Mouse (Mus musculus) liver, embryonic 12.5 days (tissue): ENCODE results near the gene Gsdma3. TPM values are rescaled to one million over a fixed set of nuclear protein-coding genes. Genes with fewer than 3 reads are reported as not detected.

Experiments used
- ATAC-seq: fragments of 200-750 bp; cut with Nextera tagmentation; 2 replicates; pipeline ENCODE4 v1.8.0; 2017; ENCODE audit warnings: moderate number of reproducible peaks, mild to moderate bottlenecking, moderate library complexity
- H3K27ac ChIP-seq: fragments of 300-500 bp; sonication (generic); 2 replicates; pipeline ENCODE4 v1.5.1; 2016; ENCODE audit warnings: mild to moderate bottlenecking
- H3K27me3 ChIP-seq: fragments of 300-500 bp; sonication (generic); replicated peaks from 2 replicates; pipeline ENCODE4 v1.6.1; 2016; ENCODE audit warnings: mild to moderate bottlenecking, moderate library complexity
- H3K36me3 ChIP-seq: fragments of 300-500 bp; sonication (generic); 2 replicates; pipeline ENCODE4 v1.6.1; 2016; ENCODE audit warnings: mild to moderate bottlenecking, moderate library complexity
- H3K4me1 ChIP-seq: fragments of 300-500 bp; sonication (generic); 2 replicates; pipeline ENCODE4 v1.6.1; 2016
- H3K4me2 ChIP-seq: fragments of 300-500 bp; sonication (generic); 2 replicates; pipeline ENCODE4 v1.6.1; 2016; ENCODE audit warnings: mild to moderate bottlenecking, moderate library complexity
- H3K4me3 ChIP-seq: fragments of 300-500 bp; sonication (generic); 2 replicates; pipeline ENCODE4 v1.5.1; 2016; ENCODE audit warnings: mild to moderate bottlenecking, moderate library complexity
- H3K9ac ChIP-seq: fragments of 300-500 bp; sonication (generic); 2 replicates; pipeline ENCODE4 v1.6.1; 2016; ENCODE audit warnings: mild to moderate bottlenecking, moderate library complexity
- H3K9me3 ChIP-seq: fragments of 300-500 bp; sonication (generic); replicated peaks from 2 replicates; pipeline ENCODE4 v1.6.1; 2016; ENCODE audit warnings: mild to moderate bottlenecking, moderate library complexity
- WGBS: fragments of 180-500 bp; shearing (Covaris S2); methylation state at CpG from one replicate; pipeline ENCODE4 v1.1.7; 2016; ENCODE audit not compliant: insufficient replicate concordance; 5-methylcytosine and 5-hydroxymethylcytosine counted together
- polyA plus RNA-seq: library from polyadenylated mRNA; unstranded; fragments of >200 nt; fragmentation: Nextera tagmentation; extraction: Ambion mirVana; gene quantifications from 2 replicates; pipeline ENCODE4 v1.2.1, GENCODE M21; 2016

Gsdma3 gene
- polyA plus RNA-seq, 1 experiment from 2014 or later, result not detected

- 1% methylated on average over 22 of the region's 22 CpGs for WGBS
- Histone ChIP-seq H3K9me3 (no peaks in the 10 kb centered on the region), H3K36me3 (peaks cover 32% of the 10 kb centered on the region), H3K27ac (peak overlapping the region; percentile 99), H3K9ac (peak overlapping the region; percentile 95), H3K4me3 (peak overlapping the region; percentile 97), H3K4me1 (peaks cover 81% of the 10 kb centered on the region), H3K4me2 (peak overlapping the region; percentile 96), H3K27me3 (0 out of 2 replicates have a peak, but pooled peaks cover under 1% of the 10 kb centered on the region)
- ATAC-seq, result no peak; the same call in 1 of the 2 replicates
These were observed 39.9 kb upstream of the Gsdma3 start for GRCm38 (mm10) chr11:98586087-98586891.

GRCm38 (mm10) chr11:98586892-98587563 is 39.1 kb upstream of the Gsdma3 start, which contains the start of gene Ormdl3:
Ormdl3 (minus strand) TSS chr11:98587368.
- WGBS, result under 1% methylated on average over 49 of the region's 49 CpGs
- H3K4me2 ChIP-seq, result peak within 1 kb of the TSS; percentile 96
- H3K9ac ChIP-seq, result peak within 1 kb of the TSS; percentile 95
- peak within 1 kb of the TSS; percentile 97 for H3K4me3 ChIP-seq
- H3K4me1 ChIP-seq, result peaks cover 78% of the 10 kb centered on the region
- H3K36me3 ChIP-seq, result peaks cover 26% of the 10 kb centered on the region
- ATAC-seq, result peak; percentile 71
- no peaks in the 10 kb centered on the region for H3K9me3 ChIP-seq
- H3K27me3 ChIP-seq, result peaks cover 6% of the 10 kb centered on the region; the same call in 1 of the 2 replicates
- peak within 1 kb of the TSS; percentile 99 for H3K27ac ChIP-seq

DNA sequence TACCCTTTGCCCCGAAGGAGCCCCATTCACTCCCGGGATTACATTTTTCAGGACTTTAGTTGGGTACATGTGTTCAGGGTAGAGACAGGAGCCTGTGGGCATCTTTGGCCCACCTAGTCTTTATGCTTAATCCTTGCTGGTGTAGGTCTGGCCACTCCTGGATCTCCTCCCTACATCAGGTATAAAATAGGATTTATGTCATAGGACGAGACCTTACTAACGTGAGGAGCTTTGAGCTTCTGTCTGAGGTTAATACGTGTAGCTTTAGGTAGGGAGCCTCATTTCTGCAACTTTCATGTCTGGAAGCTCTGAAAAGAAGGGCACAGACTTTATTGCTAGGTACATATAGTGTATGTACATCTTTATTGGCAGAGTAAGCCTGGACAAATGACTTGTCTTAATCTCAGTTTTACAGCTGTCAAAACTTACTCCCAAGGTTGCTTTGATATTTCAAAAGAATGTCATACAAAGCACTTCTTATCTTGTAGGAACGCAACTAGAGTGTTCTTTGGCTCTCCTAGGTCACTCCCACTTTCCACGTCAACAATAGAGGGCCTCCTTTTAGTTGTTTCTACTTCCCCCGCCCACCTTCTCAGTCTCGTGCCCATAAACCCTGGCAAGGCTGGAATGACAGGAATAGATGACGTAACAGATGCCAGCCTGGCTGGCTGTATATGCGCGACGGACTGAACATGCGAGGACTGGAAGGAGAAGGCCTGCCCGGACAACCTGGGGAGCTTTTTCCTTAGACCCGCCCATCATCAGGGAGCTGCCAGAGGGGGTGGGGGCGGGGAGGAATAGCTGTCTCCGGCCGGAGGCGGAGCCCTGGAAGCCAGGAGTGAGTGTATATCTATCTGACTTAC is 38.2 kb upstream of the Gsdma3 start:
- peak overlapping the region; percentile 99 for H3K27ac ChIP-seq
- peak overlapping the region; percentile 97 for H3K4me3 ChIP-seq
- peak overlapping the region; percentile 96 for H3K4me2 ChIP-seq
- peaks cover 78% of the 10 kb centered on the region for H3K4me1 ChIP-seq
- peaks cover 14% of the 10 kb centered on the region for H3K27me3 ChIP-seq
- H3K36me3 ChIP-seq, result peaks cover 17% of the 10 kb centered on the region
- peak overlapping the region; percentile 95 for H3K9ac ChIP-seq
- peak; percentile 70 for ATAC-seq
- no peaks in the 10 kb centered on the region for H3K9me3 ChIP-seq
- 6% methylated on average over 20 of the region's 20 CpGs for WGBS

- Histone ChIP-seq H3K27me3 (peaks cover 15% of the 10 kb centered on the region), H3K27ac (peak overlapping the region; percentile 99), H3K4me2 (peak overlapping the region; percentile 96), H3K4me1 (peaks cover 76% of the 10 kb centered on the region), H3K4me3 (peak overlapping the region; percentile 97; the same call in 1 of the 2 replicates), H3K36me3 (peaks cover 8% of the 10 kb centered on the region), H3K9me3 (no peaks in the 10 kb centered on the region), H3K9ac (peak overlapping the region; percentile 95)
- 52% methylated on average over 6 of the region's 6 CpGs for WGBS
- ATAC-seq, result no peak
These were observed 37.3 kb upstream of the Gsdma3 start for GRCm38 (mm10) chr11:98588833-98589281.

DNA sequence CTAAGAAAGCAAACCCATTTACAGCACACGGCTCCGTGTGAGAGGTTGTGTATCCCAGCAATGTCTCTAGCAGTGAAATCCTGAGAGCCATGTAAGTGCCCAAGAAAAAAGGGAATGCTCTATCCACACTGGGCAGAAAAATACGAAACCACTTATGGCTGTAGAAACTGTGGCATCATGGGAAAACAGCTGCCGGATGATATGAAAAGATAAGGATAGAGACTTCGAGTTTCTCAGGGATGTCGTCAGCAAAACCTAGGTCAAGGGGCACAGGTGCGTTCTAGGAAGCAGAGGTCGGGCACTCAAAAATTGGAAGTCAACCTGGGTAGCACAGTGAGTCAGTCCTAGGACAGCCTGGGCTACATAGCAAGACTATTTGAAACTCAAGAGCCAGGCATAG is 36.9 kb upstream of the Gsdma3 start:
- Histone ChIP-seq H3K9ac (peak overlapping the region; percentile 95), H3K27ac (peak overlapping the region; percentile 99), H3K9me3 (no peaks in the 10 kb centered on the region), H3K4me2 (peak overlapping the region; percentile 96), H3K27me3 (peaks cover 19% of the 10 kb centered on the region), H3K36me3 (peaks cover 4% of the 10 kb centered on the region), H3K4me1 (peaks cover 71% of the 10 kb centered on the region), H3K4me3 (no peak overlapping the region)
- ATAC-seq, result no peak
- 57% methylated on average over 8 of the region's 8 CpGs for WGBS

- Histone ChIP-seq H3K4me1 (peaks cover 59% of the 10 kb centered on the region), H3K27me3 (peaks cover 26% of the 10 kb centered on the region), H3K9me3 (no peaks in the 10 kb centered on the region), H3K9ac (no peak overlapping the region), H3K36me3 (no peaks in the 10 kb centered on the region), H3K4me3 (no peak overlapping the region), H3K4me2 (no peak overlapping the region), H3K27ac (no peak overlapping the region)
- no peak for ATAC-seq
- WGBS, result 77% methylated on average over 19 of the region's 19 CpGs
These were observed 35.4 kb upstream of the Gsdma3 start for GRCm38 (mm10) chr11:98590548-98591445.

DNA sequence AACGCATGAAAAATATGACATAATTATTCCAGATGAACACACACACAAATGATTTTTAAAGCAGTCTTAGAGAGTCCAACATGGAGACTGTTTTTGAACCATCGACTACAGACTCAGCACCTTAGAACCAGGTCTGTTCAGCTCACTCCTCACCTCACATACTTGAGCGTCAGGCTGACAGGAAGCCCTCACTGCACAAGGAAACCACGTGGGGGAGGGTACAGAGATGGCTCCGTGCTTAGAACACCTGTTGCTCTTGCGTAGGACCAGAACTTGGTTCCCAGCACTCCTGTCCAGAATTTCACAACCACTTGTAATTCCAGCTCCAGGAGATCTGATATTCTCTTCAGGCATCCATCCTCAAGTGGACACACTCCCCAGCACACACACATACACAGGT is 31.1 kb upstream of the Gsdma3 start:
- Histone ChIP-seq H3K27me3 (peaks cover 51% of the 10 kb centered on the region), H3K9ac (no peak overlapping the region), H3K36me3 (no peaks in the 10 kb centered on the region), H3K4me2 (no peak overlapping the region), H3K9me3 (no peaks in the 10 kb centered on the region), H3K4me3 (no peak overlapping the region), H3K27ac (no peak overlapping the region), H3K4me1 (peaks cover 24% of the 10 kb centered on the region)
- ATAC-seq, result no peak
- WGBS, result 57% methylated on average over 6 of the region's 6 CpGs

DNA sequence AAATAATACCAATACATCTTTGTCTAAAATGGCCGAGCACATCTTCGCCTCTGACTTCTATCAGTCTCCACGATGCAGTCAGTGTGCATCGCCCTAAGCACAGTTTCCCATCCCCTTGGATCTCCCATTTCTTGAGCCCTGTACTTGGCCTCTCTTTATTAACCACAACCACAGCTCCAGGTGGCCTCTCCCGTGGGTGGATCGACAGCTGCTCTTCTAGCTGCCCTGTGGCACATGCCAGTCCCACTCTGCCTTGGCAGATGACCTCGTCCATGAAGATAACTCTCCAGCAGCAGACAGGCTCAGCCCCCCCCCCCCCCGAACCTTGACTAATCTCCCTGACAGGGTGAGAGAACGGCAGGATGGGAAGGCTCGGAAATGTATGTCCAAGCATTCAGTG is 30.7 kb upstream of the Gsdma3 start:
- Histone ChIP-seq H3K4me1 (peaks cover 23% of the 10 kb centered on the region), H3K4me2 (no peak overlapping the region), H3K9me3 (no peaks in the 10 kb centered on the region), H3K27ac (no peak overlapping the region), H3K4me3 (no peak overlapping the region), H3K9ac (no peak overlapping the region), H3K27me3 (peaks cover 56% of the 10 kb centered on the region), H3K36me3 (no peaks in the 10 kb centered on the region)
- 54% methylated on average over 10 of the region's 10 CpGs for WGBS
- no peak for ATAC-seq

DNA sequence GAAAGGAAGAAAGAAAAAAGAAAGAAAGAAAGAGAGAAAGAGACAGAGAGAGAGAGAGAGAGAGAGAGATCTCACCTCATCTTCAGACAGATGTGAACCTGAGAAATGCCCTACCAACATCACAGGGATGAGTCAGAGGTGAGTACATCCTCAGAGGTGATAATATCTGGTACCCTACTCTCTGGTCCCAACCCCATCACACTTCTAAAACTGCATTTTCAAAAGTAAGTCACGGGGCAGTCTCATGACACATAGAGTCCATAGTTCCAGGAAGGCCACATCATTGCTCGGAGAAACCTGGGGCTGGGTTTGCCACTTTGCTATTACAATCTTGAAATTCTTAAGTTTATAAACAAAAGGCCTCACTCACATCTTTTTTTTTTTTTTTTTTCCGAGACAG is 30.2 kb upstream of the Gsdma3 start:
- H3K9ac ChIP-seq, result no peak overlapping the region
- no peak overlapping the region for H3K27ac ChIP-seq
- ATAC-seq, result no peak
- no peaks in the 10 kb centered on the region for H3K9me3 ChIP-seq
- no peaks in the 10 kb centered on the region for H3K36me3 ChIP-seq
- WGBS, result 55% methylated on average over 3 of the region's 3 CpGs
- H3K4me3 ChIP-seq, result no peak overlapping the region
- peaks cover 23% of the 10 kb centered on the region for H3K4me1 ChIP-seq
- no peak overlapping the region for H3K4me2 ChIP-seq
- H3K27me3 ChIP-seq, result peaks cover 61% of the 10 kb centered on the region

GRCm38 (mm10) chr11:98597363-98597762 is 28.8 kb upstream of the Gsdma3 start:
- Histone ChIP-seq H3K36me3 (no peaks in the 10 kb centered on the region), H3K27me3 (peaks cover 65% of the 10 kb centered on the region), H3K9me3 (no peaks in the 10 kb centered on the region), H3K4me3 (no peak overlapping the region), H3K4me2 (no peak overlapping the region), H3K9ac (no peak overlapping the region), H3K4me1 (peaks cover 23% of the 10 kb centered on the region), H3K27ac (no peak overlapping the region)
- WGBS, result 17% methylated on average over 6 of the region's 6 CpGs
- peak; percentile 72 for ATAC-seq

DNA sequence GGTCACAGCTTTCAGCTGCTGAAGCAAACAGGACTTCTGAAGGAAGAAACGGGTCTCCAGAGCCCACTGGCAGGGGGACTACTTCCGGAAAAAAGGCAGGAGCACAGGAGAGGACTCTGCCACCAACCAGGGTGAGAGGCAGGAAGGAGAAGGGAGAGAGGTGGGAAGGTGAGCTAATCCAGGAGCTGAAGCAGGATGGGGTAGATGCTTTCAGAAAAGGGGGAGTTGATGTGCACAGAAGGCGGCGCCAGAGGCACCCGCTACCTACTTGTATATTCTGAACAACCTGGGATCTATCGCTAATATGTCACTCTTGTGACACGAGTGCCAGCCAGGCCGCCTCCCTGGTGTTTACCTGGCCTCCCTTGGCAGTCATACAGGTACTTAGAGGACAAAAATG is 28.2 kb upstream of the Gsdma3 start, which contains the start of gene Lrrc3c:
TSS of gene Lrrc3c (plus strand) at position 301 of the 400 bp plus-strand sequence.
- Histone ChIP-seq H3K27me3 (peaks cover 66% of the 10 kb centered on the region), H3K27ac (no peak within 1 kb of the TSS)
- ATAC-seq, result no peak

More for the DNA sequence above, 28.2 kb upstream of the Gsdma3 start, which contains the start of gene Lrrc3c:
- Histone ChIP-seq H3K9ac (no peak within 1 kb of the TSS), H3K4me3 (no peak within 1 kb of the TSS), H3K4me2 (no peak within 1 kb of the TSS), H3K4me1 (peaks cover 18% of the 10 kb centered on the region), H3K36me3 (no peaks in the 10 kb centered on the region), H3K9me3 (no peaks in the 10 kb centered on the region)
- 74% methylated on average over 8 of the region's 8 CpGs for WGBS
